Mouse (Mus musculus): ENCODE measurements around the gene Cd37. TPM values are rescaled to one million over a fixed set of nuclear protein-coding genes. Genes with fewer than 3 reads are reported as not detected.

Gene Cd37
- total RNA-seq, 2 experiments from 2014 or later, result 2.9 to 3.2 TPM

DNA sequence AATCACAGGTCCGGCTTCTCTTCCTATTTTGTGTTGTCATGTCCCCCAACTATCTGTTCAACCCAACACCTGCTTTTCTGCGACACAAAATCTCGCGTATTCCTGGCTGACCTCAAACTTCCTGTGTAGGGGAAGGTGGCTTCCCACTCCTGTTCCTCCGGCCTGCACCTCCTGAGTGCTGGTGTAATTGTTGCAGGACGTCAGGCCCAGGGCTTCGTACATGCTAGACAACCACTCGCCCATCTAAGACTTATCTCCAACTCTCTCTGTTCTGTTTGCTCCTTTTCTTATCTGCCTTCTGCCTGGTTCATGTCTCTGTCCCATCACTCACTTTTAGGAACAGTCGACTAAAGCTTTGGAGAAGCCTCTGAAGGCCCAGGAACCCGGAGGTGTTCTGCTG, 27.8 kb downstream of the Cd37 start:
- no peak for DNase-seq (ENCODE audit: low spot score)
- intact Hi-C loops (cut with DNase I), result no loop called here

DNA sequence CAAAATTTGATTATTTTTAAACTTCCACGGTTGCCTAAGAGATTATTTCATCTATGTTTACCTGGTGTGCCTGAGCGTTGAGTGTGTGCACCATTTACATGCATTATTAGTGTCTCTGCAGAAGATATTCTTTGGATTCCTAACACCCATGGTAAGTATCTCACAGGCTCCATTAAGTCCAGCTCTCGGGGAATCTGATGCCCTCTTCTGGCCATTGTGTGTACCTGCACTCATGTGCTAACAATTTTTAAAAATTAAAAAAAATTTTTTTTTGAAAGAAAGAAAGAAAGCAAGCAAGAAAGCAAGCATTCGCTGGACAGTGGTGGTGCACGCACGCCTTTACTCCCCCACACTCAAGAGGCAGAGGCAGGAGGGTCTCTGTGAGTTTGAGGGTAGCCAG, 30.7 kb downstream of the Cd37 start:
- DNase-seq (ENCODE audit: low spot score), result no peak
- intact Hi-C loops (cut with DNase I), result no loop called here

DNA sequence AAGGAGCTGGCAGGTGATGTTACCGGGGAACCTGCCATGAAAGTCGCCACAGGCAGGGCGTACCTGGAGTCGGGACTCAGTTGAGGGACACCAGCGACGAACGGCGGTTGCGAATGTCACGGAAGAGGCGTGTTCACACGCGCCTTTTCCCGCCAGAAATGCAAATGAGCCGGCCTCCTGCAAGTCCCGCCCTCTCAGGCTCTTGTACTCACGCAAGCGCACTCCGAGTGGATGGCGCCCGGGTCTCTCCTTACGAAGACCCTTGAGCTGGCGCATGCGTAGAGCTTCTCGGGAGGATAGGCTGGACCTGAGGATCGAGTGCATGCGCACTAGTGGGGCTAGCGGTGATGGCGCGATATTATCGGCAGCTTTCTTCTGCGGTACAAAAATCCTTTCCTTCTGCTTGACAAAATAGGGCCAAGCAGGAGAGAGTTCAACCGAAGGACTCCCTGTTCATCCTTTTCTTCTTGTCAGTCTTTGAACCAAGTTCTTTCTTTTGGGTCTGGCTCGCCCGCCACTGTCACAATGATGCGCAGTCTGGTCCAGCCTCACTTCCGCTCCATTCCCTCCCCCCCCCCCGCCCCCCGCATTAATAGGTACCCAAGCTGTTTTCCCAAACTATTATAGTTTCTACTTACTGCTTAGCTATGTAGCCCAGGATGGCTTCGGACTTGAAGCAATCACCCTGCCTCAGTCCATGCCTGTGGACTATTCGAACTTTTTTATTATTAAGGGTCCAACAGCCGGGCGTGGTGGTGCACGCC, 34.4 kb downstream of the Cd37 start, which contains the start of gene Ccdc155:
Ccdc155 (minus strand) TSS at position 513 of the 764 bp plus-strand sequence.
- DNase-seq (ENCODE audit: low spot score), result peak; percentile 78
- intact Hi-C loops (cut with DNase I), result no loop called here

DNA sequence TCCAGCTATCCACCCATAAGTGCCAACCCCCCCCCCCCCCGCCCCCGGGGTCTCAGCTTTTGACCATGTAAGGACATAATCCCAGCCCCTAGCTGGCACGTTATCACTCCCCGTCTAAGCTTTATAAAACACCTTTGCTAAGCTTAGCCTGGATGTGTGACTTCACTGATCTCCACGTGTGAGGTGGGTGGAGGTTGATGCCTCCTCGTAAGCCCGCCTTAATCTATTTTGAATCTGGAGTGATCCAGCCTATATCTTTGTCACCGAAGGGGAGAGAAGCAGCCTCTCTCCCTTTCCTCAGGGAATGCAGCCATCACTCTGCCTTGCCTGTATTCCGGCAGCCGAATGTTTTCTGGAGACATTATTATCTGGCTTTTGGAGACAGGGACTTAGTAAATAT, 36.3 kb downstream of the Cd37 start:
- DNase-seq (ENCODE audit: low spot score), result no peak
- intact Hi-C loops (cut with DNase I), result no loop called here

DNA sequence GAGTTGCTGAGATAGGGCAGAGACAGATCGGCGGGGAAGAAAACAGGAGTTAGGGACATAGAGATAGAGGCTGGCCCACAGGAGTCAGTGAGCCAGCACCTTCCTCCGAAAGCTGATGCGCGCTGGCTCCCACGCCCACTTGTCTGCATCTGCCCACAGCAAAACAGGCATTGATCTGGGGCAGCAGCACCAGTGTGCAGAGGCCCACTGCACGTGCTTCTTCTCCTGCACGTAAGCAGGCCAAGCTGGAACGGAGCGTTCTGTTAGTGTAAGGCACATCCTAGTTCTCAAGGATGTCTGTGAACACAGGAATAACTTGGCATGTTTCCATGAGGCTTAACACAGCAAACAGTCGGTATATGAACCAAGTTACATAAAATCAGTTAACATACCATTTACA, 40.0 kb downstream of the Cd37 start:
- intact Hi-C loops (cut with DNase I), result loop anchor here (1.0 kb wide), 1 partner anchor 37 kb away; no protein-coding TSS in a partner anchor
- no peak for DNase-seq (ENCODE audit: low spot score)

DNA sequence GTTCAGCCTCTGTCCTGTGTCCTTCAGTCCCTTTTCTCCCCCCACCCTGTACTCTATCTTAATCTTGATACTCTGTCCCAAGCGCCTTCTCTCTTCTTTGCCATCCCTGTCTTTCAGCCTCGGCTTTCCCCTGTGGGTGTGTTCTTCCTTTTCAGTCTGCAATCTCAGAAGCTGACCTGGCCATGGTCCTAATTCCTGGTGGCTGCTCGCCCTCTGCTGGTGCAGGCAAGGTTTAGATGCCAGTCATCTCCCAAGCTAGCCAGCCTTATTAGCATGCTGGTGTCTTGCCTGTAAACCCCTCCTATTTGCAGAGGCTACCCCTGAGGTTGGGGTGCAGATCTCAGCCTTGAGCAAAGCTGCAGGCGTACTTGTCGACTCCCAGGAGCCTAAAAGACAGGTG, 40.5 kb downstream of the Cd37 start:
- intact Hi-C loops (cut with DNase I), result loop anchor here (1.0 kb wide), 1 partner anchor 36 kb away; no protein-coding TSS in a partner anchor
- DNase-seq (ENCODE audit: low spot score), result peak; percentile 45

DNA sequence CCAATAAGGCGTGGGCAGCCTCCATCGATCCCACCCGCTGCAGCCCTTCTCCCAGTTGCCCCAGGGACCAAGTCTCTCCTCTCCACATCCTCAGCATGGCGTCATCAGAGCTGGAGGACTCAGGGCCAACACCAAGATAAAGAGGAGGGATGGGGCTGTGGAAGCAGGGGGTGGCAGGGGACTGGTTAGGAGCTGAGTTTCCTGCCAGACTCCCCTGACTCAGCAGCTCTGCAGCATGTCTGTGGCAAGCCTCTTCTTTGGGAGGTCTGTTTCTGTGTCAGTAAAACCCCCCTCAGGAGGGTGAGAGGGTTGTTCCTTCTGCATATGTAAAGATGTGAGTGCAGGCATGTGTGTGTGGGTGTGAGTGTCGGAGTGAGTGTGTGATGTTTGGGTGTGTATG, 41.9 kb downstream of the Cd37 start:
- intact Hi-C loops (cut with DNase I), result loop anchor here (2.0 kb wide), 1 partner anchor 118 kb away; no protein-coding TSS in a partner anchor
- no peak for DNase-seq (ENCODE audit: low spot score)

DNA sequence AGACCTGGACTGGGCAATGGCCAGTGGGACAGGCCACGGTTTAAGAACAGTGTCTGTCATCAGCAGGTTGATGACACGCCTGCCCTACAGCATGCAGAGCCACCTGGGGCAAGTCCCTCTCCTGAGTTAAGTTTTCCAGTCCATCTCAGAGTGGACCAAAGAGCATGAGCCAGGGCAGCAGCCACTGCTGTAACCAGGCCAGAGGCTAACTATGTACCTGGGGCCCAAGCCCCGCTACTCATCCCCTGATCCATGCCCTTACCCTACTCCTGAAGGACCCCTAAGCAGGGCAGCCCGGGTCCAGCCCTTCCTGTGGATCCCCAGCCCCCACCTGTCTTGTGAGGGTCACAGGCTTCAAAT, 42.8 kb downstream of the Cd37 start:
- intact Hi-C loops (cut with DNase I), result loop anchor here (2.0 kb wide), 1 partner anchor 117 kb away; no protein-coding TSS in a partner anchor
- DNase-seq (ENCODE audit: low spot score), result no peak

DNA sequence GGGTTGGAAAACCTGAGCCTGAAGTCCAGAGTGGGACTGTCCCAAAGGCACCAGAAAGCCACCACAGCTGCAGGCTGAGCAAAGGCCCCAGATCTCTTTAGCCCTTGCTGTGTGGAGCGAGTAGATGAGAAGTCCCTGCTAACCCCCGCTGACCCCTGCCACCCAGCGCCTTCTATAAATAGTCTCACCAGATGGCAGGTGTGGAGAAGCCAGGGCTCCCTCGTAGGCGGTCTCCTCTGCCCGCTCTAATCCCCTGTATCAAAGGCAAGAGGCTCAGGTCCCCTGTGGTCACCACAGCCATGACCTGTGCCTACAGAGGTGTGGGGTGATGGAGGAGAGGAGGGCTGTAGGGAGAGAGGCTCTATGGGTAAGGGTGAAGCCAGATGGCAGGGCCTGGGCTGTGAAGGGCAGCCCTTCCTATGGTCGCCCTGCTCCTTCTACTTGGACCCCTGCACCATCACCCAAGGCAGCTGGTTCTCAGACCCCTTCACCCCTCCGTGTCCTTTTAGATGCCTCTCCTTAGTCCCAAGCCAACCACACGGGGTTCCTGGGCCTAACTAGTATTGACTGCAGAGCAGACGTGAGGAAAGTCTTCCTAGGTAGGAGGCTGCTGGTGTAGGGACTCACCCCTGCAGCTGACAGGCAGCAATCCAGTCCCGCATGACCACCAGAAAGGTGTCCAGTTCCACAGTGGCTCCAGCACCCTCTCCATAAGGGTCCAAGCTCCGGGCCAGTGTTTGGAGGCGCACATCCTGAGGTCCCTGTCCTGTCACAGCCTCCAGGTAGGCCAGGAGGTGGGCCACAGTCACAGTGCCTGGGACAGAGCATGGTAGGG, 43.4 kb downstream of the Cd37 start:
- intact Hi-C loops (cut with DNase I), result loop anchor here (2.0 kb wide), 1 partner anchor 117 kb away; no protein-coding TSS in a partner anchor
- no peak for DNase-seq (ENCODE audit: low spot score)

DNA sequence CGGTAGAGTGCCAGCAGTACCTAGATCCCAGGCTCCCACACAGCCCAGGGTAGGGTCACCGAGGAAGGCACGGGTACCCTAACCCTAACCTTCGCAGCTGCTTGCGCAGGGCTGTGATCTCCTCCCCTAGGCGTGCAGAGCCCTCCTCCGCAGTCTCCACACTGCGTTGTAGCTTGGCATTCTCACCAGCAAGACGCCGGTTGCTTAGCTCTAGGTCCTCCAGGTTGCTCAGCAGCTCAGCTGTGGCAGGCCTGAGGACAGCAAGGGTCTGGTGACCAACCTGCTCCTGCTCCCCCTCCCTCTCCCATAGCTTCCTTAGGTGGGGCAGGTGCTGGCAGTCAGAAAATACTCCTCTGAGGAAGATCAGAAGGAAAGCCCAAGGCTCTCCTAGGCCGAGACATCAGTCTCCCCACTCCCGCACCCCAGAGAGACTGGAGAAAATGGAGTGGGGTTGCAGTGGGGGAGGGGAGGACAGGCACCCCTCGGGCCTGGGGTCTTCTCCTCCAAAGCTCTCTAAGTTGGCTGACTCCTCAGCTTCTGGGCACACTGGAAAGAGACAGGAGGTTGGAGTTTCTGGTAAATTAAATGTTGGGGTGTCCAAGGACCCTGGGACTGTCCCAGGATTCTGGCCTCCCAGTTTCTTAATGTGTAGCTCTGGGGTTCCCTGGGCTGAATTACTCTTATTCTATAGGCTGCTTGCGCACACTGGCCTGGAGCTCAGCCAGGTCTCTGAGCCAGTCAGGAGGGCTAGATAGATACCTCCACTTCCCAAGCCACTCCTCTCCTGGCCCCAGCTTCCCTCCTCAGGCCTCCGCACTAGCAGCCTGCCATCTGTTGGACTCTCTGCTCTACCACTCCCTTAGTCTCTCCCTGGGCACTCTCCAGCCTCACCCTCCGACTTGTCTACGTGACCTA, 44.8 kb downstream of the Cd37 start:
- intact Hi-C loops (cut with DNase I), result no loop called here
- no peak for DNase-seq (ENCODE audit: low spot score)

DNA sequence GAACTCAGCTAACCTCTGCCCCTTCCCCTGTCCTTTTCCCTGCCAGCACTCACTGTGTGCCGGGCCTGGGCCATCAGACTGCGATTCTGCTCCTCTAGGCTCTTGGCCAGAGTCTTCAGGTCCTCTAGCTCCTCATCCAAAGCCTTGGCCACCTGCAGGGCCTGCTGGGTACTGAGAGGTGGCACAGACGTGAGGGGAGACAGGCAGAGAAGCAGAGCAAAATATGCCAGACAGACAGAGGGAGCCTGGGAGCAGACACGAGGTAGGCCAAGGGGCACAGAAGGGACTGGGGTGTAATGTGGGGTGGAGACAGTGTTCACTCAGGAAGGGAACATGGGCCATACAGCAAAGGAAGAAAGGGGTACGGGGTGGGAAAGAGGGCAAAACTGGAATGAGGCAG, 45.5 kb downstream of the Cd37 start:
- intact Hi-C loops (cut with DNase I), result no loop called here
- no peak for DNase-seq (ENCODE audit: low spot score)

DNA sequence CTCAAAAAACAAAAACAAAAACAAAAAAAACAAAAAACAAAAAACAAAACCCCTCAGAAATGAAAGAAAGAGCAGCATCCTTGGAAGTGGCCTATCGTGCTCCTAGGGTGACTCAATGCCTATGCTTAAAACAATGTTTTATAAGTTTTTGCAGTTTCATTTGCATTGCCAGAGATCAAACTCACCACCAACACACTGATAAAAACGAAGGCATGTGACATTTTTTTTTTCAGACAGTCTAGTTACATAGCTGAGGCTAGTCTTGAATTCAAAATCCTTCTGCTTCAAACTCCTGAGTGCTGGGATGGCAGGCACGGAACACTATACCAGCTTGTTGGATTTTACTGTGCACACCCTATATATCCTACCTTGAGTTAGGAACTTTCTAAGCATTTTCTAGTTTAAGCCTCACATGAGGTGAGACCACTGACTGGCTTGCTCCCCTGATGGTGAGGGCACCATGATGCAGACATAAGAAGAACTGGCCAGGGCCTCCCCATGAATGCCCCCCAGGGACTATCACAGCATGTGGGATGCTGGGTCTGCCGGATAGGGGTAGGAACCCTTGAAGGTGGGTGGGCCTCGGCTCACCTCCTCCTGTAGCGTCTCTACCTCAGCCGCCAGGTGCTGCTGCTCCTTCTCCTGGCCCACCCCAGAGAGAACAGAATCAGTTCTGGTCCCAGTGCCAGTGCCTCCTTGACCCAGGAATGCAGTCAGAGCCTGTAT, 46.2 kb downstream of the Cd37 start:
- DNase-seq (ENCODE audit: low spot score), result no peak

DNA sequence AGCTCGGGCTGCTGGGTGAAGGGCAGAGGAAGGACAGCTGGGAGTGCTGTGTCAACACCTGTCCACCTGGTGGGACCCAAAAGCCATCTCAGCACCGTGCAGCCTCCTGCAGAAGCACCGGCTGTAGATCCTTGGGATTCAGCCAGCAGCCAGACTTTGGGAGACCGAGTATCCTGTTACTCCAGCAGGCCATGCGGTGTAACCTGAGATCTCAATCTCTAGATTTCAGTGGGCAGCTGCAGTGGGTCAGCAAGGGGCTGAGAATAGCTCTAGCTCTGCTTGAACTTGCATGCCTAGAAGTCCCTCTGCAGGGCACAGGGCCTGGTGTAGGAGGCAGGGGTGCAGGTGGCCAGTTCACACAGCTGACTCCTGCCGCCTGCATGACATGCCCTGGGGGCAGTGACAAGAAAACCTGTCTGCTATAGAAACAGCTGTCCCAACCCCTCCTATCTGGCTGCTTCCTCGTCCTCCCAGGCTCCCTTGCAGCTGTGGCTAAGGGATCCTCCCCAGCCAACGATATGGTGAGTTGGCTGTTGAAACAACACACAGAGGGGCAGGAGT, 47.0 kb downstream of the Cd37 start:
- no peak for DNase-seq (ENCODE audit: low spot score)
- intact Hi-C loops (cut with DNase I), result no loop called here

More for the DNA sequence above, 46.2 kb downstream of the Cd37 start:
- intact Hi-C loops (cut with DNase I), result no loop called here

DNA sequence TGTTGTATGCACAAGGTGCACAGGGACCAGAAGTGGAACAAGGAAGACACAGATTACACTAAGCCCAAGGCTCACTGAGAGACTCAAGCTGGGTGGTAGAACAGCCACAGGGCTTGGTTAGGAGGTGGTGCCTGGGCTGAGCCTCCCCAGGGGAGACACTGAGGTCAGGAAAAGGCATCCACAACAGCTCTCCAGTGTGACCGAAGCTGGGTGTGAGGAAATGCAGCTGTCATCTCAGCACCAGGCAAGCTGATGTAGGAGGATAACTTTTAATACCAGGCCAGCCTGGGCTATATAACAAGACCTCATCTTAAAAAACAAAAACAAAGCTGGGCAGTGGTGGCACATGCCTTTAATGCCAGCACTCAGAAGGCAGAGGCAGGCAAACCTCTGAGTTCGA, 47.8 kb downstream of the Cd37 start:
- no peak for DNase-seq (ENCODE audit: low spot score)
- intact Hi-C loops (cut with DNase I), result no loop called here

DNA sequence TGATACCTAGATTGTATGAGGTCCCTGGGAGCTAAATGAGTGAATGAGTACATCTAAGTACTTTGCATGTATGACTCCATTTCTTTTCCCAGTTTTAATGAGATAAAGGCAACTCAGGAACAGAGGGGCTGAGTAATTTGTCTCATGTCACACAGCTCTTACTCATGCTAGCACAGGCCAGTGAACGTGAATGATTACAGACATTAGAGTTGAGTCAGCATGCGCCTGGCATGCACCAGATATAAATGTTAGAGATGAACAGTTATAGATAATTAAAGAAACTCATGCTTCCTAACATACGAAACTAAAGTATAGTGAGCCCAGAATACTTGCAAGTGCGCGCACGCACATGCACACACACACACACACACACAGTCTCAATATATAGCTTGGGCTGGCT, 48.7 kb downstream of the Cd37 start:
- no peak for DNase-seq (ENCODE audit: low spot score)
- intact Hi-C loops (cut with DNase I), result no loop called here

DNA sequence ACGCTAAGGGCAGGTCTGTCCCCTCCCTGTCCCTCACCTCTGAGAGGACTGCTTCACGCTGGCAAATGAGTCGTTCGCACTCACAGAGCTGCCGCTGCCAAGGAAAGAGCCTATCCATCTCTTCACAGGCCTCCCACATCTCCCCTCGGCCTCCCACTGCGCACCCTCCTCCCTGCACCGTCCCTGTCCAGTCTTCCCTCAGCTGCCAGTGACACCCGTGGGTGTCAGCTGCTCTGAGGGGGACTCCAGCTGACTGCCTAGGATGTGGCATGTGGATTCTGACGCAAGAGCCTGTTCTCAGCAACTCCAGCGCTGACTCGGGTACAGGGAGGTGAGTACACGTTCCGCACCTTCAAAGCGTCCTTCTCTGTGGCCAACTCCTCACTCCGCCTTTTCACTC, 49.3 kb downstream of the Cd37 start:
- intact Hi-C loops (cut with DNase I), result no loop called here
- no peak for DNase-seq (ENCODE audit: low spot score)

DNA sequence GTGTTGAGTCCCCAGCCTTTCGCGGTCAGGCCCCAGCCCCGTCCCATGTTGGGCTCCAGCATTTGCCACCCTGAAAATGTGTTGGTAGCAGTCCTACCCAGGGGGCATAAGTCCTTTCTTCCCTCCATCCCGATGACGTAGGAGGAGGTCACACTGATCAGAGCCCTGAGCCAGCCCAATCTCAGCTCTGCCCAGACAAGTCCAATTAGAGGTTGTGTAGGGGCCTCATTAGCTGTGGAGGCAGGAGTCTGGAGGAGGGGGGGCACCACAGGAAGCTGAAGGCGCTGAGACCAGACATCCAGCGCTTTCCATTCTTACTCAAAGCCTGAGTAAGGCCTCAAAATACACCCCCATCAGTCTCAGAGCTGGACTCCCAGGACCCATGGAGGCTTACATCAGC, 53.0 kb downstream of the Cd37 start:
- intact Hi-C loops (cut with DNase I), result no loop called here
- no peak for DNase-seq (ENCODE audit: low spot score)

DNA sequence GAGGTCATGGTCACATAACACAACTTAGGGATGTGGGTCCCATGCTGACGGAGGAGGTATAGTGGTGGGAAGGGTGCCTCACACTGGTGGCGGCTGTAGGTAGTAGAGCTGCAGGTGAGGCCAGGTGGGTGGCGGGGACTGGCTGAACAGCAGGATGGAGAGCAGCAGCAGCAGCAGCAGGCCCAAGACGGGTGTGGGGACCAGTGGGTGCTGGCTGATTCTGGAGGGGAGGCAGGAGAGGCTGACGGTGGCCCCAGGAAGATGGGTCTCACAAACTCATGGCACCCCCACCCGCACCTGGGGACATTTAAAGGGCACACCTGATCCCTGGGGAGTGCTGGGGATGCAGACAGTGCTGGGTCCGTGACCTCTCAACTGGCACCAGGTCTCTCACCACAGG, 55.2 kb downstream of the Cd37 start:
- intact Hi-C loops (cut with DNase I), result no loop called here
- no peak for DNase-seq (ENCODE audit: low spot score)

Data from heart, postnatal 25 days (tissue).